Mouse (Mus musculus): ENCODE measurements around the gene Adgrg2. TPM values are rescaled to one million over a fixed set of nuclear protein-coding genes. Genes with fewer than 3 reads are reported as not detected.

Gene Adgrg2
- 9.8 and 12.2 TPM in 2 replicates for polyA plus RNA-seq (2015; fragmentation: Nextera tagmentation; extraction: Ambion mirVana)

DNA sequence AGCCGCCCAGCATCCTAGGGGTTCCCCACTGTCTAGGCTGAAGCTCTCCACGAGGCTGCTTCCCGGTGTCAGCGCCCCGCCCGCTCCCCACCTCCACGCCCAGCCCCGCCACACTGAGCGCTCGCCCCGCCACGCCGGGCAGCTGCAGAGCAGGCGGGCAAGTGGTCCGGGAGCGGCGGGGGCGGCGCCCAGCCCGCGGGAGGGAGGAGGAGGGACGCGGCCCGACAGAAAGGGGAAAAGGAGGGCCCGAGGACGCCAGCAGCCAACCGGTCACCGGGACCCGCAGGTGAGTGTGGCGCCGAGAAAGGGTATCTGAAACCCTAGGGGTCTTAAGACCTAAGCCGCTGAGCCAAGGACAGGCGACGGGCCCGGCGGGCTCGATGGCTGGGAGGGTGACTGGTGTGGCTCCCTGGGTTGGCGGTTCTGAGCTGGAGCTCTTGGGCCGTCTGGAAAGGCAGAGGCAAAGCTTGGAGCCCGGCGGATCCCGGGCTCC, at the start of gene Adgrg2:
Gene Adgrg2, plus strand, starts transcription at position 227 of the 493 bp plus-strand sequence.
- Histone ChIP-seq H3K4me3 (peak within 1 kb of the TSS; percentile 50), H3K9ac (peak within 1 kb of the TSS; percentile 67), H3K27ac (no peak within 1 kb of the TSS), H3K4me2 (replicated peaks) (peak within 1 kb of the TSS; percentile 69), H3K9me3 (no peaks in the 10 kb centered on the region), H3K36me3 (no peaks in the 10 kb centered on the region), H3K4me1 (no peaks in the 10 kb centered on the region), H3K27me3 (peaks cover 47% of the 10 kb centered on the region)
- ATAC-seq (ENCODE audit: low FRiP score, low read depth) = peak; percentile 83
- 10% methylated on average over 25 of the region's 42 CpGs for WGBS

DNA sequence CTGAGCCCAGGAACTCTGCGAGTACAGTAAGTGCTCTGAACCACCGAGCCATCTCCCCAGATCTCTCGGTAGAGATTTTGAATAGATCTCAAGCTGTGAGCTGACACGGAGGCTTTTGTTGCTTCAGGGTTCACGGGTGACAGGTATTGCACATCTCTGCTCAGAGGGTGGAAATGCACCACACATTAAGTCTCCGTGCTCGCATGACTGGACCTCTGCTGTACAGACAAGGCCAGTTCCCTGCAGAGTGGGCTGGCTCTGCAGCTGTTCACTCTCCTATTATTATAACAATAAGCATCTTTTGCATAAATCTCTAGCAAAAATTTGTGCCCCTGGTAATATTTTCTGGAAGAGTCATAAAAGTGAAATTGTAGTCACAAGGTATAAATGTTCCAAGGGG, 39.5 kb upstream of the Adgrg2 start:
- Histone ChIP-seq H3K9ac (no peak overlapping the region), H3K36me3 (no peaks in the 10 kb centered on the region), H3K4me2 (replicated peaks) (no peak overlapping the region), H3K27ac (no peak overlapping the region), H3K9me3 (no peaks in the 10 kb centered on the region), H3K4me3 (no peak overlapping the region), H3K27me3 (peaks cover 26% of the 10 kb centered on the region), H3K4me1 (no peaks in the 10 kb centered on the region)
- no peak for ATAC-seq (ENCODE audit: low FRiP score, low read depth)
- 66% methylated on average over 7 of the region's 7 CpGs for WGBS

DNA sequence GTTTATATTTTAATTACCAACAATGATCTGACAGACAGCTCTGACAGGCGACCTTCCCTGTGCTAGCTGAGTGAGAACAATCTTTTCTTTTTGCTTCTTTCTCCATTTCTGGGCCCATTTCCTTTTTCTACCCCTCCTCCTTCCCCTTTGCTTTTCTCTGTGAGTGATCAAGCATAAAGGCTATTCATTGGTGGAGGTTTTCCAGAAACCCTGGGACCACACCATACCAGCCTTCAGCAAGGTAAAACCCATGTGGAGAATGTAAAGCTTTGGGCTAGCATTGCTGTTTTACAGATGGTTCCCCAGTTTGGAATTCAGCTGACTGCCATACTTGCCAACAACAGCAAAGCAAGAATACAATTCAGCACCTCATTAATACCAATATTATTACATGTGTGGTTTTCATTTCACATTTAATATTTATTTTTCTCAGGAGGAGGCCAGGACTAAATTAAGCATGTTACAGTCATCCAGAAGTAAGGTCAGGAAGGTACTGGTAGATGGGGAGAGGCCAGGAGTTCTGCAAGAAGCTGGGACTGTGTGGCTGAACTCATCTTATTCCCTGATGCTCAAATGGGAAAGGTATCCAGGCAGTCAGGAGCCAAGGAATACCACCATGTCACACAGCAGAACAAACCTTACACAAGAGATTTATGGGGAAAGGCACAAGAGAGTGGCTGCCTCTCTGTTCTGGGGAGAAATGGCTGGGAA, 38.4 kb upstream of the Adgrg2 start:
- peak overlapping the region; percentile 44; the same call in 1 of the 2 replicates for H3K27ac ChIP-seq
- H3K27me3 ChIP-seq = peaks cover 30% of the 10 kb centered on the region
- no peak overlapping the region for H3K9ac ChIP-seq
- H3K4me1 ChIP-seq = no peaks in the 10 kb centered on the region
- H3K4me2 ChIP-seq (replicated peaks) = no peak overlapping the region
- no peak overlapping the region for H3K4me3 ChIP-seq
- WGBS = 38% methylated on average over 1 of the region's 1 CpGs
- no peaks in the 10 kb centered on the region for H3K36me3 ChIP-seq
- H3K9me3 ChIP-seq = no peaks in the 10 kb centered on the region
- ATAC-seq (ENCODE audit: low FRiP score, low read depth) = peak; percentile 86

- H3K27ac ChIP-seq = no peak overlapping the region
- peaks cover 33% of the 10 kb centered on the region; the same call in 1 of the 2 replicates for H3K27me3 ChIP-seq
- 69% methylated on average over 6 of the region's 6 CpGs for WGBS
- no peak overlapping the region for H3K4me2 ChIP-seq (replicated peaks)
- no peaks in the 10 kb centered on the region for H3K36me3 ChIP-seq
- no peak for ATAC-seq (ENCODE audit: low FRiP score, low read depth)
- no peaks in the 10 kb centered on the region for H3K9me3 ChIP-seq
- H3K4me1 ChIP-seq = no peaks in the 10 kb centered on the region
- no peak overlapping the region for H3K4me3 ChIP-seq
- H3K9ac ChIP-seq = no peak overlapping the region
These were observed 5.6 kb upstream of the Adgrg2 start for GRCm38 (mm10) chrX:160384748-160385501.

DNA sequence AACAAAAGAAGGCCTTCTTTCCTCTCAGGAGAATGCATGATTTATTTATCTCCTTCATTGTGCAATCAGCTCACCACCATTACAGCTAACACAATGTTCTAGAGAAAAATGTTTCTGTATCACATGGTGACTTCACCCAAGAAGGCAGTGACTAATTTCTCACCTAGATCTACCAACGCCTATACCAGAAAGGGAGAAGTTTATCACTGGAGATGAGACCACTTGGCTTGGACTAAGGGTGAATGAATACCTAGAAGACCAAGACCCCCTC, 5.1 kb upstream of the Adgrg2 start:
- Histone ChIP-seq H3K9ac (no peak overlapping the region), H3K27ac (no peak overlapping the region), H3K9me3 (no peaks in the 10 kb centered on the region), H3K36me3 (no peaks in the 10 kb centered on the region), H3K4me2 (replicated peaks) (no peak overlapping the region), H3K4me1 (no peaks in the 10 kb centered on the region), H3K4me3 (no peak overlapping the region), H3K27me3 (peaks cover 38% of the 10 kb centered on the region)
- 79% methylated on average over 1 of the region's 1 CpGs for WGBS
- no peak for ATAC-seq (ENCODE audit: low FRiP score, low read depth)

DNA sequence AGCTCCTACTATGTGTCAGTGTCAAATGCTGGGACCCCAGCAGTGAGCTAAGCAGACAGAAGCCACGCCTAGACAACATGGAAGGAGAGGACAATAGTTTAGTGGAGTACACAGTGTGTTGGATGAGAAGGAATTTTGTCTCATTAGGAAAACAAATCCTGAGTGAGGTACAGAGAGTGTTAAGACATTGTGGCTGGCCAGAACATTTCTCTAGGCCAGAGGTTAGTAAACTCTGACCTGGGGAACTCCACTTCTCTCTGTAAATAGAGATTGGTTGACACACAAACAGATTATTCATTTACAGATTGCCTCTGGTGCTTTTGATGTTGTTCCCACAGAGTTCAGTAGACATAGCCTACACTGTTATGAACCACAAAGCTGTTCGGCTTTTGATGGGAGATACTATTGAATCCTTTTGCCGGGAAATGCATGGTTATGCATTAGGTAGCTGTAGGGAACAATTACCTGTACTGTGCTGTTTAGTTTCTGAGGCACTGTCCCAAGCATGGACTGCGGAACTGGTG, 22.5 kb downstream of the Adgrg2 start:
- ATAC-seq (ENCODE audit: low FRiP score, low read depth) = no peak

DNA sequence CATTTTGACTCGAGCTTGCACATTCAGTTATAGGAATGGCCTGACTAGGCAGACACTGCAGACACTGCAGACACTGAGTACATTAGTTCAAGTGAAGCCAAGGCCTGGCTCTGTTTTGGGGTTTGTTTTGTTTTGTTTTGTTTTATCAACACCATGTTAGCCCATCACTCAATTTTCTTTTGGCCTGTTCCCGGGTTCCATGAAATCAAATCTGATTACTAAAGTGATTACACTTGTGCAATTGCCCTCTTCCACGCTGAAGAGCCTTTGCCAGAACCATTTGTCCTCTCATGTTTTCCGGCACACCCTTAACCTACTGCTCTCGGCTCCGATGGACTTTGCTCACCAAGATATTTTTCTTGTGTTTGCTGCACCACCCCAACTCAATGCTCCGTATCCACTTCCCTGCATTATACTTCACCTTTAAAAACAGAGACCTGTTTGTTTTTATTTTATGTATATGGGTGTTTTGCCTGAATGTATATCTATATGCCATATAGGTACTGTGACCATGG, 23.4 kb downstream of the Adgrg2 start:
- Histone ChIP-seq H3K4me2 (replicated peaks) (no peak overlapping the region), H3K36me3 (no peaks in the 10 kb centered on the region), H3K27me3 (peaks cover 9% of the 10 kb centered on the region; the same call in 1 of the 2 replicates), H3K9me3 (no peaks in the 10 kb centered on the region), H3K9ac (no peak overlapping the region), H3K4me3 (no peak overlapping the region), H3K4me1 (no peaks in the 10 kb centered on the region), H3K27ac (no peak overlapping the region)
- 85% methylated on average over 7 of the region's 7 CpGs for WGBS
- ATAC-seq (ENCODE audit: low FRiP score, low read depth) = no peak

More for the DNA sequence above, 22.5 kb downstream of the Adgrg2 start:
- Histone ChIP-seq H3K36me3 (no peaks in the 10 kb centered on the region), H3K9ac (no peak overlapping the region), H3K4me2 (replicated peaks) (no peak overlapping the region), H3K9me3 (no peaks in the 10 kb centered on the region), H3K4me3 (no peak overlapping the region), H3K27me3 (peaks cover 9% of the 10 kb centered on the region; the same call in 1 of the 2 replicates), H3K4me1 (no peaks in the 10 kb centered on the region), H3K27ac (no peak overlapping the region)
- 86% methylated on average over 4 of the region's 4 CpGs for WGBS

DNA sequence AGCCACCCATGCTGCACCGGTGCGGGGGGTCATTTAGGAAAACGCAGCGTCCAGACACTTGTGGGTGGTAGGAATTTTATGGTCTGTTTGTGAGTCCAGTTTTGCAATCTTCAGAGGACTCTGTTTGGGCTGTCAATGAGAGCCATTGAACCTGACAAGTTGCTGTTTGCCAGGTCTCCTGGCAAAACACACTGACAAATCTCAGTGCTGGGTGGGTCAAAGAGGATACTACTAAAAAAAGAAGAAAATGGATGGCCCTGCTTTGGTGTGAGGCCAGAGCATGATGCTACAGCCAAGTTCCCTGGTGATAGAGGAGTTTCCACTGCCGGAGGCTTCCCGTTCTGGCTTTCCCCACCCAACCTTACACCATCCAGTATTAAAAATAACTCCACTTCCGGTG, 27.9 kb downstream of the Adgrg2 start:
- no peak overlapping the region for H3K9ac ChIP-seq
- H3K9me3 ChIP-seq = no peaks in the 10 kb centered on the region
- ATAC-seq (ENCODE audit: low FRiP score, low read depth) = no peak
- no peak overlapping the region for H3K4me2 ChIP-seq (replicated peaks)
- no peaks in the 10 kb centered on the region for H3K4me1 ChIP-seq
- H3K36me3 ChIP-seq = no peaks in the 10 kb centered on the region
- no peak overlapping the region for H3K27ac ChIP-seq
- H3K27me3 ChIP-seq = peaks cover 16% of the 10 kb centered on the region; the same call in 1 of the 2 replicates
- WGBS = 65% methylated on average over 7 of the region's 7 CpGs
- no peak overlapping the region for H3K4me3 ChIP-seq

- Histone ChIP-seq H3K9ac (no peak overlapping the region), H3K4me3 (no peak overlapping the region), H3K4me1 (no peaks in the 10 kb centered on the region), H3K9me3 (no peaks in the 10 kb centered on the region), H3K27me3 (peaks cover 28% of the 10 kb centered on the region), H3K36me3 (no peaks in the 10 kb centered on the region), H3K4me2 (replicated peaks) (no peak overlapping the region), H3K27ac (no peak overlapping the region)
- 69% methylated on average over 1 of the region's 1 CpGs for WGBS
- ATAC-seq (ENCODE audit: low FRiP score, low read depth) = no peak
These were observed 33.2 kb downstream of the Adgrg2 start for GRCm38 (mm10) chrX:160423737-160424136.

DNA sequence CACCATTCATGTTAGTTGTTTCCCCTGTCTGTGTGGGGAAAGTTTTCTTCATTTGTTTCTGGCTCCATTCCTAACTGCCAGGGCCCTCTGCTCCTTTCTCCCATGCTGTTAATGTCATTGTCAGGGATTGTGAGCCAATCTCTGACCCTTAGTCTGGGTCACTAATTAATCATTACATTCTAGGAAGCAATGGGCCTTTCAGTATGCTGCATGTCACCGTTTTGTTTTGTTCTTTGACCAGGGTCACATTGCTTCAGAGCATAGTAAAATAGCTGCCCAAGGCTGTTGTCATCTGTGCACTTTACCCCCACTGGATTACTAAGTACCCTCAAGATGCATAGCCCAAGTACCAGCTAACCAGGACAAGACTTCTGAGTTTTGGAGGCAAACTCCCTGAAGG, 36.0 kb downstream of the Adgrg2 start:
- 59% methylated on average over 1 of the region's 1 CpGs for WGBS
- Histone ChIP-seq H3K9me3 (no peaks in the 10 kb centered on the region), H3K4me3 (no peak overlapping the region)

DNA sequence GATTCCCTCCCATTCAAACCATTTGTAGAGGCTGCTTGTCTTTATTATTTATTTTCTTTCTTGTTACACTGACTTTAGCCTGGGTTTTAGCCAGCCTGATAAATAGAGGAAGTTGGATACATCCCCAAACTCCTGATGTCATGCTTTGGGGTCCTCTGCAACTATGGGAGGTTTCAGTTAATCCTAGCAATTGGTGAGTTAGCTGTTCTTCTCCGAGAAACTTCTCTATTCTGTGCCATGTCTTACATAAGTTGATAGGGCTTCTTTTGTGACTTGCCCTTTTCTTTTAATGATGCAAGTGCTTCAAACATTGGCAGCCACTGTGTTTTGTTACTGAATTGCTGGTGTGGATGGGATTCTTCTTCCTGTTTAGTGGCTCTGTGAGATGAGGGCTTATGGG, 36.4 kb downstream of the Adgrg2 start:
- H3K9me3 ChIP-seq = no peaks in the 10 kb centered on the region
- H3K36me3 ChIP-seq = no peaks in the 10 kb centered on the region
- H3K9ac ChIP-seq = no peak overlapping the region
- no peak for ATAC-seq (ENCODE audit: low FRiP score, low read depth)
- H3K4me3 ChIP-seq = no peak overlapping the region
- H3K27me3 ChIP-seq = peaks cover 24% of the 10 kb centered on the region
- 81% methylated on average over 1 of the region's 1 CpGs for WGBS
- no peaks in the 10 kb centered on the region for H3K4me1 ChIP-seq
- H3K27ac ChIP-seq = no peak overlapping the region
- H3K4me2 ChIP-seq (replicated peaks) = no peak overlapping the region

More for the DNA sequence above, 36.0 kb downstream of the Adgrg2 start:
- Histone ChIP-seq H3K4me1 (no peaks in the 10 kb centered on the region), H3K27me3 (peaks cover 24% of the 10 kb centered on the region), H3K36me3 (no peaks in the 10 kb centered on the region), H3K9ac (no peak overlapping the region), H3K4me2 (replicated peaks) (no peak overlapping the region), H3K27ac (no peak overlapping the region)
- no peak for ATAC-seq (ENCODE audit: low FRiP score, low read depth)

DNA sequence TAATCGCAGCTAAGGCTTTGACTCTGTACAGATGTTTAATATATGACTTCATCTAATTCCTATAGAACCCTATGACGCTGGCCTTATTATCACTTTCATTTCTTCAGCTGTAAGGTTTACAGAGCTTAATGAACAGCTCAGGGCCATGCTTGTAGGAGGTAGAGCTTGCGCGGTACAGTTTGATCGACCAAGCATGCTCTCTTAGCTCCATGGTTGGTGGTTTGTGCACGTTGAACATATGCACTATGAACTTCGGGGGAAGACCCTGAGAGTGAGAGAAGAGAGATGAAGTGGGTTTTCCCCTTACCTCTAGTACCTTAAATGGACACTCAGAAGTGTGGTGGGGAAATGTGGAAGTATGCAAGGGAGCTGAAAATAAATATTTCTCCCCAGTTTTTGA, 41.7 kb downstream of the Adgrg2 start:
- Histone ChIP-seq H3K36me3 (no peaks in the 10 kb centered on the region), H3K9ac (no peak overlapping the region), H3K9me3 (no peaks in the 10 kb centered on the region), H3K27me3 (peaks cover 6% of the 10 kb centered on the region; the same call in 1 of the 2 replicates), H3K4me1 (no peaks in the 10 kb centered on the region), H3K27ac (no peak overlapping the region), H3K4me2 (replicated peaks) (no peak overlapping the region), H3K4me3 (no peak overlapping the region)
- 88% methylated on average over 7 of the region's 7 CpGs for WGBS
- ATAC-seq (ENCODE audit: low FRiP score, low read depth) = no peak

Measured in limb, embryonic 13.5 days (tissue).